Mouse (Mus musculus) T-cell, adult 2 months (primary cell): Measurements from ENCODE around the gene Rps6kb1.
A peak's percentile ranks its signal among the peaks of the same experiment; 100 is the strongest.

ENCODE experiments used
- DNase-seq: peaks from one replicate; pipeline ENCODE4 v3.0.0; 2022; ENCODE audit warnings: low spot score

The Rps6kb1 gene

DNA sequence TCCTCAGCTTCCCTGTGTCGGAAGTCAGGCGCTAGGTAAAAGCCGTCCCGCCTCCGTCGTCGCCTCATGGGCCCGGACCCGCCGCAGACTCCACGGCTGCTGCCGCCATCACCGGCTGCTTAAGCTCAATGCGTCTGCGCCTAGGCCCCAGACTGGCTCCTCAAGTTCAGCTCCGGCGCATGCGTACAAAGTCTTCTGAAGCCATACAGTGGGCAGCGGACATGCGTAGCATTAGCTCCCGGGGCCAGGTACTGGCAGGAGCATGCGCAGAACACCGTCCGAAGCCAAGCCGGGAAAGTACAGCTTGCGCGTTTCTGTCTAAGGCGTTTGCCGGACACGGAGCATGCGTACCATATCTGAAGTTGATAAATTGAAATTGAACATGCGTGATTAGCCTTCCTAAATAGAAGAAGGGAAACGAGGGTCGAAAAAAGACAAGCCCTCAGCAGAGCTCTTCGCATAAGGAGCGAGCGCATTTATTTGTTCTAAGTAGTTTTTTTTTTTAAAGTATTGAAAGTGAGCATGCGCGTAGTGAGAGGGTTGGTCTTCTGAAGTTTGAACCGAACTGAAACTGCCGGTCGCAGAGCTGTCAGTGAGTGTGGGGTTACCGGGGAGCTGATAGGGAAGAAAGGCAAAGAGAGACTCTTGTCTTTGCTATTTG is at the start of gene Rps6kb1, which contains the start of gene Tubd1:
Gene Rps6kb1 (minus strand): TSS at position 167 of the 661 bp plus-strand sequence.
Gene Tubd1 (plus strand): TSS at position 353 of the 661 bp plus-strand sequence.
- DNase-seq: peak; percentile 99

DNA sequence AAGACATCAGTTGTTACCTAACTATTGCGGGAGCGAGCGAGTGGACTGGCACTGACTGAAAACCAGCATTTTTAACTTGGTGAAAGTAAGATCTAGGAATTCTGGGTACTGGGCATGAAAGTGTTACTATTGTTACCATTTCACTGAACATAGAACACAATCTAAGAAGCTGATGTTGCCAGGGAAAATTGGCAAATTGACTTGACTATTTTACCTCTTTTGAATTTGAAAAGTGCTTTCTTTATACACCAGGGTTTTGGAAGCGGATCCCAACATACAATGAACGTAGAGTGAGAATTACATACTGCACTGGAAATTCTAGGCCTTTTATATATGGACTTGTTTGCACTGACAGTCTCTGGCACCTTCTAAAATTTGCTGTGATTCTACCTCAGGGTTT is 48.8 kb upstream of the Rps6kb1 start:
- DNase-seq: no peak

DNA sequence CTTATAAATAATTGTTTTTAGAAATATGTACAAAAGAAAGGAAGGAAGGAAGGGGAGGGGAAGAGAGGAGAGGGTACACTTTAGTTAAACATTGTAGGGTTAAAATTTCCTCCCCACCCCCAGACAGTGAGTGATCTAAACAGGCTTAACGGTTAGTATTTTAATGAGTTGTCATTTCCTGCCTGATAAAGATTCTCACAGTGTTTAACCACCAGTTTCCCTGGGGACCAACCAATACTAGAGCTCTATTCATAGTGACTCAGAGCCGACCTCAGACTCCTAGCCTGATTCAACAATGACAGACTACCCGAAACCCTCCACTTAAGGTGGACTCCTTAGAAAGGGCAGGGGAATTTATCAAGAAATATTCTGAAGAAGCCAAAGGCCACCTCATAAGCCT is 48.4 kb upstream of the Rps6kb1 start:
- DNase-seq: peak; percentile 43

DNA sequence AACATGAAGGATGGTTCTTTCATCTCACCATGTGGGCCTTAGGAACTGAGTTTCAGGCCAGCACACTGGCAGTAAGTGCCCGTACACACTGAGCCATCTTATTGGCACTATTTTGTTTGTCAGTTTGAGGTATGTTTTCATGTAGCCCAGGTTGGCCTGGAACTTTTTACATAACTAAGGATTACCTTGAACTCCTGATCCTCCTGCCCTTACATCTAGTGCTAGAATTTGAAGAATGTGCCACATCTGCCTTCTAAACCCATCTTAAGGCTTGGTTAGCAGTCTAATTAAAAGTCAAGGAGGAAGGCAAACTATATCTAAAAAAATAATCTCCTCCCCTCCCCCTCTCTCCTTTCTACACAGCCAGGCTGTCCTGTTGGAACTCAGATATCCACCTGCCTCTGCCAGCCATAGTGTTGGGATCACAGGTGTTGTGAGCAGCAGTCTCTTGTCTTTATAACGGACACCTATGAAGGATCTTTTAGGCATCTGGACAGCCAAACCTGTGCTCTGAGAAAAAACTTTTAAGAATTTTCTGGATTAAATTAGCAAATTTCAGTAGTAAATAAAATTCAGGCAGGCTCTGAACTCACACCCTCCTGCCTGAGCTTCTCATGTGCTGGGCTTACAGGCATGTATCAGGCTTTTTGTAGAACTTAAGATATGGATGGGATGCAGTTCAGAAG is 47.5 kb upstream of the Rps6kb1 start:
- no peak for DNase-seq

DNA sequence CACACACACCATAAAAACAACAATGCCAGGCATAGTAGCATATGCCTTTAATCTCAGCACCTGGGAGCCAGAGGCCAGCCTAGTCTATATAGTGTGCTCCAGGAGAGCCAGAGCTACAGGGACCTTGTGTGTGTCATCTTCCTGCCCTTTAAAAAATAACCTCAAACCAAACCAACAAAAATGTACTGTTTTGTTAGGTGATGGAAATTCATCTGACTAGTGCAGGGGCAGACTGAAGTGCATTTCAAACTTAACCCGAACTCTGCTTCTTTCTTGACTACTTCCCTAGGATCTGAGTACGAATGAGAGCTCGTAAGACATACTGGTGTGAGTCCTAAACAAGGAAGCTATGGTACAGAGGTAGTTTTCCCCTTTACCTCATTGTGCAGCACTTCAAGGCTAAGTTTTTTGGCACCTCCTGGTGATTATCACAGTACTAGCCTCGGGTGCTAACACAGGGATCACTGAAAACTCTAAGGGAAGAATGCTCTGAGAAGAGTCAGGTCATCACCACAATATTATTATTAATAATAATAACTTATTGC is 46.8 kb upstream of the Rps6kb1 start:
- DNase-seq: no peak

DNA sequence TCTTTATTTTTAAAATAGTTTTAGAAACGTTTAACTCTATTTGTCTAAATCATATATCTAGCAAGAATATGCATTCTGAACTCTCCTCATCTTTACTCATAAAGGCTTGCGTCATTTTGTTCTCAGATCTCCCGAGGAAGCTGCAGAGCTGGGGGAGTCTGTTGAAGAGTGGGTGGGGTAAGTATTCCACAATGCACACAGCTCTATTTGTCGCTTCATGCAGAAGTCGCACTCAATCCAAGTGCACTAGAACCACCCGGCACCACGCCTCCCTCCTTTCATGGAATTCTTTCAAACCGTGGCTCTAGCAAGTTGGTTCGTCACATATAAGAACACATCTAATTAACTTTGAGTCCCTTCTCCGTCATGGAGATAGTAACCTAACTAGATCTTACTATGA is 46.0 kb upstream of the Rps6kb1 start:
- no peak for DNase-seq

DNA sequence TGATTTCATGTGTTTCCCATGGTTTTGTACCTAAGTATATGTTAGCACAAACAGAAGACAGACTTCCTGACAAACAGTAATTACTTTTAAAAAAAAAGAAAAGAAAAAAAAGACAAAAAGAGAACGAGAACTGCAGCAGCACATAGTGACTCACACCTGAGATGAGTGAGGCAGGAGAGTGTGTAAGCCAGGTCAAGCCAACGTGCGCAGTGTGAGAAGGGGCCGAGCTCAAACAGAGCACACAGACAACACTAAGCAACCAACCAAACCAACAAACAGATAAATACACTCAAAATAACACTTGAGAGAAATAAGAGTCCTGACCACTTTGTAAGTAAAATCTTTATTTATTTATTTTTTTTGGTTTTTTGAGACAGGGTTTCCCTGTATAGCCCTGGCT is 45.5 kb upstream of the Rps6kb1 start:
- DNase-seq: no peak

DNA sequence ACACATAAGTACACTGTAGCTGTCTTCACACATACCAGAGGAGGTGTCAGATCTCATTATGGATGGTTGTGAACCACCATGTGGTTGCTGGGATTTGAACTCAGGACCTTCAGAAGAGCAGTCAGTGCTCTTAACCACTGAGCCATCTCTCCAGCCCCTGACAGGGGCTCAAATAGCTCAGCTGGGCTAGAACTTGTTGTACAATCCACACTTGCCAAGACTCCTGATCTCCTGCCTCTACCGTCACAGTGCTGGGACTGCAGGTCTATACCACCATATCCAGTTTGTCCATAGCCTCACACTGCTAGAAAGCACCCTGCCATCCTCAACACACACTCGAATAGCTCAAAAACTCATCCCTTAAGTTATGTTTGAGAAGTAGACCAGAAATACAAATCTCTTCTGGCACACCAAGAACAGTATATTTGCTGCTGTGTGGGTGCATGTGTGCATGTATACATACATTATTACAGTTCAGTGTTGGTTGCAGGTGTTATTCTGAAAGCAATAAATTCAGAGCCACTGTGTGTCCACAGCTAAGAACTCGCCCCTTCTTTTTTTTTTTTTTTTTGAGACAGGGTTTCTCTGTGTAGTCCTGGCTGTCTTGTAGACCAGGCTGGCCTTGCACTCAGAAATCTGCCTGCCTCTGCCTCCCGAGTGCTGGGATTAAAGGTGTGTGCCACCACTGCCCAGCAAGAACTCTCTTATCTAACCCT is 44.1 kb upstream of the Rps6kb1 start:
- no peak for DNase-seq

DNA sequence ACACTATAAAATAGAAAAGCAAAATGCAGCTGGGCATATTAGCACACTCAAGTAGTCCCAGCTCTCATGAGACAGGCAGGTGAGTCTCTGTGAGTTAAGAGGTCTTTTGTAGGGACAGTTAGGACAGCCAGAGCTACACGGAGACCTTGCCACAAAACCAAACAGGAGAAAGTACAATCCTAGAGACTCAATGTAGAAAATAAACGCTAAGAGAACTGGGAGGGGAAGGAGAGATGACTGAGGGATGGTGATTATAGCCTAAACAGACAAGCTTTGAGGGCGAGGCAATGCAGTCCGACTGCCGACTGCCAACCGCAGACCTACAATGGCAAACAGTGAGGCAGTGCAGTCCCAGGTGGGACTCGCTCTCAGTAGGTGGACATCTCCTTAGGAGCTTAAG is 43.2 kb upstream of the Rps6kb1 start:
- DNase-seq: no peak

DNA sequence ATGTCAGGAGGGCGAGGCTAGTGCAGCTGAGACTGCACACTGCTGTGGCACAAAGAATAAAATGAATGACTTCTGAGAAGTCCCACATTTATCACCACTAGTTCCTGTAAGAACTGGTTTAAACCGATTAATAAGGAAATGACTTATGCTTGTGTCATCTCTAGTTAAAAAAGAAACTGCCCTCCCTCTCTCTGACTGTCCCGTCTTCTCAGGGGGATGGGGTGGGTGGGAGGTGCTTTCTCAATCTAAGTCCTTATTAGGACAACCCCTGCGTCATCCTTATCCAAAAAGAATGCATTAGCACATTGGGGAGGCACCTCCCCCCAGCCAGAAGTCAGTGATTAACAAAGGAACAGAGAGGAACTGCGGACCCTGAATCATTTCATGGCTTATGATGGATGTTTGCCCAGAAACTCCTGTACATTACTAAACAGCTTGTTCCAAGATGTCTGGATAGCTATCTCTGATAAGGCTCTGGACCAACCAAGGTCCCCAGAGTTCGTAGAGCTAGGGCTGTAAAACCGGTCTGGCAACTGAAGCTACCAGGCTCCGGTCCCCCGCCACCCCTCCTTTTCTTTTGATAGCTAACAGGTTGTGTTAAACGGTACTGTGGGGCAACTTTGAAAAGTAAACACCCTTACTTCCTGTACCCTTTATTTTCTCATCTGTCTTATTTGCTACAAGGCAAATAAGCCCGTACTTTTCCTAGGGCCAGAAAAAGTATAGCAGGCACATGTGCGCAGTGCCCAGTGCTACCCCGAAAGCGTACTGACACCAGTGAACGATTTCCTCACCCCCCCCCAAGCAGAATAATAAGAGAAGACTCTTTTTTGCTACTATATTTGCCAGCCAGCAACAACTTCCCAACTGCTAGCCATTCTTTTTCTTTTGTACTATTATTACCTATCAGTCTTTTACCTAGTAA is 42.5 kb upstream of the Rps6kb1 start:
- DNase-seq: peak; percentile 70

DNA sequence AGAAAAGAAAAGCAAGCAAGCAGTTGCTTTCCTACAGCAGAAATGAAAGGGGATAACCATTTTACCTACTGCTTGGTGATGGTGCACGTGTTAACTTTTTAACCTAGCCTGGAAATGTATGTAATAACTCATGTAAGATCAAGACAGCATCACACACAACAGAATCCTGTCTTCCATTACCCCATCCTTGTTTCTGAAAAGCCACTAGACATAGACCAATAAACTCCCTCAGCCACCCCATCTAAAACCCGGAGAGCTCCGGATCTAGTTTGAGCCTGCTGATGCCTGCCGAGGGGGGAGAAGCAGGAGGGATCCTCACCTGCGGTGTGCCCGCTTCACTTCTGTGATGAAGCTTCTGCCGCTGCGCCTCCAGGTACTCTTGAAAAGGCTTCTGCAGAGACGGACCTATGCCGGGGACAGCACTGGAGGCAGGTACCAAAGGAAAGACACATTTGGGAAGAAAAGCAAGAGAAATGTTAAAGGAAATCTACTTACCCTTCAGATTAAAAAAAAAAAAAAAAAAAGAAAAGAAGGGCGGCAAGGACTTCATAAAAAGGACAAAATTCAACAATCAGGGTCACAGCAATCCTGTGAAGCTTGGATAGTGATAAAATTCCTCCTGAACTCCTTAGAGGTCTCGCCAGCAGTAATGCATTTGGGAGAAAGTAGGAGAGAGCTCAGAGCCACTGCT is 41.7 kb upstream of the Rps6kb1 start:
- DNase-seq: peak; percentile 72

DNA sequence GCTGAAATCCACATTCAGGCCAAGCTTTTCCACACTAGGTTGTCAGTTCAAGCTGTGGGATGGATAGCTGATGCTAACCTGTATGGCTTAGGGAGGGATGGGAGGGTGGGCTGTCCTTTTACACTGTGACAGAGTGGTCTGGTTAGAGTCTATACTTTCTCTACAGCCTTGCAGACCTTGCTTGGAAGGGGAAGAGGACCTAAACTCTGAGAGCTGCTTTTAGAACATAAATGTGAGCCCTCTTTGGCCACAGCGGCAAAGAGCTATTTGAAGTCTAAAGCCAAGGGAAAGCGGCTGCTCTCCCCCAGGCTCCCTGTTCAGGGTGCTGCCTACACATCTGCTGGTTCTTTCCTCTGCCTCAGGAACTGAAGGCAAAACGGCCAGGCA is 41.0 kb upstream of the Rps6kb1 start:
- no peak for DNase-seq

DNA sequence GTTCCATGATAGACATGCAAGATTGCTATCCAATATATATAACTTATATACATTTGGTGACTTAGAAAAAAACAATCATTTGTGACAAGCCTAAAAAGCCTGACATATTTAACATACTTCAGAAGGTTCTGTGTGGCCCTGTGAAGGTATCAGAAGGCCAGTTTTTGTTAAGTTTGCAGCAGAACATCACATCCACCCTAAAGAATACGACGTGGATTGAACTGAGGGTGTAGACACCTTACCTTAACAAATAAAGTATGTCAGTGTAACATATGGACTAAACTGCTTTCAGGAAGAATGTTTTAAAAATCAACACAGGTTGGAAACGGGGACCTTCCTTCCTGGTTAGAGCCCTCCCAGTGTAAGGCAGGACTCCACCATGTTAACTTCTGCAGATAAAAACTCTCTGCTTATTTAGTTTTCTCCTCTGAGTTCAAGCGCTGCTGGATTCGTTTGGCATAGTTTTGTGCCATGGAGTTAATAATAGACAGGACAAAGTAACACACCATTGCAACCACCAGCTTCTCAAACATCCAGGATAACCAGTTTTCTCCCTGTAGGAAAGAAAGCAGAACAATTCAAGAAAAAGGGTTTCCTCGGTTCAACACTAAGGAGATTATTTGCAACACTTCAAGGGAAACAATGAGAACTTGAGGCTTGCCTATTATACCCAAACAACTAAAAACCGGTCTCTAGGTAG is 40.4 kb upstream of the Rps6kb1 start:
- no peak for DNase-seq

DNA sequence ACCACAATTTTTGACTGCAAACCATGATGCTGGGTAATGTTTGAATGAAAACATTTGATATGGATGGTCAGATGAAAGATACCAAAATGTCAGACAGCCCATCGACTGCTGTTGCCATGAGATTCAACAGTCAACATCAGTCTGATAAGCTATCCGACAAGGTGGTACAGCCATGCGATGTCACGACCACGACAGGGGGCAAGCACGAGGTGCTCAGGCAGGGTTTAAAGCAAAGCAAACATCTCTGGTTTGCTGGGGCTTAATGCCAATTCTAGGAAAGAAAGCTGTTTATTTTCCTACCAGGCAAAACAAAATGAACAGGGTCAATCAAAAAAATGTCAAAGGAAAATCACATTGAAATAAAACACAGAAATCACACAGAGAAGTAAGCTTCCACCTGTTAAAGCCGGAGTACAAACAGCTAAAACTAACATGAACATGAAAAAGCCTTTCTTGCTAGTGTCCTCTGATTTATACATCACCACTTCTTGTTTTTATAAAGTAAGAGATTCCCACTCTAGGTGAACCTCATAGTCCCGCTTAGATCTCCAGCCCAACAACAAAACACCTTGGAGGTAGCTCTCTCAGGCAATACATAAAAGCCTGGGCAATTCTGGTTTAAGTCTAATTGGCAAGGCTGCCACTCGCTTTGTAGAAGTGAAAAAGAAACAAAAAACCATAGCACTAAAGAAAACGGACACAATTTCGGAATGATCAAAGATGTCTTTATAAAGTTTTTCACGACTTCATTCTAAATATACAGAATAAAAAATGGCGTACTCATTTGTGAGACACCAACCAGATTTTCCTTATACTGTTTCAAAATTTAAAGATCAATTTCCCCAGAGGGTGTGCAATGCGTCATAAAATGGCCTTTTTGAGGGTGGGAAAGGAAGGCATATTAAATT is 39.6 kb upstream of the Rps6kb1 start:
- DNase-seq: no peak

DNA sequence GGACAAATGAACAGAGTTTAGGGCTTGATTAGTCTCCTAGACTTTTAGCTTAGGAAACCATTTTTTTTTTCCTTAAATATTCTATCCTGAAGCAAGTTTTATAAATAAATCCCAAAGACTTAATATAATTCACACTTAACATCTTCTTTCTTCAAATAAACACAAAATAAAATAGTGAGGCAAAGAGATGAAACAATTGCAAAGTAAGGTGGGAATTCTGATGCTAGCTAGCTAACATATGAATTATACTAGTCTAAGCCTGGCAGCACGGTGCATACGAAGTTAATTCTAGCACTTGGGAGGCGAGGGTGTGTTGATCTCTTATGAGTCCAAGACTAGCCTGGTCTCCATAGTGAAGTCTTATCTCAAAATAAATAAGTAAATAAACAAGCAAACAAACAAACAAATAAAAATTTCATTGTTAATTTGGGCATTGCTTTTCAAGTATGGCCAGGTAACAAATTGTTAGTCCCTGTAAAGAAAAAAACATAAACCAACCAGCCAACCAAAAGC is 38.8 kb upstream of the Rps6kb1 start:
- DNase-seq: no peak

DNA sequence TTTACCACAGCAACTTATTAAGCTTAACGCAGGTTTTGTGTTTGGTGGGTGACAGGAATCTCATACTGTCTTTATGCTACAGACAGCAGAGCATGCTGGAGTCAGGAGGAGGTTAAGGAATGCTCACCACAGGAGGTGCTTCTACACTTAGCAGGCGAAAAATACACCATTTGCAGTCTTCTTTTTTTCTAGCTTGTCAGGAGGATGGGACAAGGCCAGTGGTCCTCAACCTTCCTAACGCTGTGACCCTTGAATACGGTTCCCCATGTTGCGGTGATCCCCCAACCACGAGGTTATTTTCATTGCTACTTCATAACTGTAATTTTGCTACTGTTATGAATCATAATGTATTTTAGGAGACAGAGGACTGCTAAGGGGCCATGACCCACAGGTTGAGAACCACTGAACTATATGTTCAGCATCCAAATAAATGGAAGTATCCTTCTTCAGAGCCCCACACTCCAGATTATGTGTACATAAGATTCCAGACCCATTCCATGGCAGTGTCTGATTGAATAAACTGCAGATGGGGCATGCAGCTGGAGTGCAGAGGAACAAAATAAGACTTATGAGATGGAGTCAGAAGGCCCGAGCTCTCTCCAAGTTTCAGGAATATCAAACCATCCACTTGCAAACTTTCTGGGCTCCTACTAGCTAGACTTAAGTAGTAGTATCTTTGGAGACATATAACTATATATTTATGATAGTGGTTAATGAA is 38.1 kb upstream of the Rps6kb1 start:
- no peak for DNase-seq

DNA sequence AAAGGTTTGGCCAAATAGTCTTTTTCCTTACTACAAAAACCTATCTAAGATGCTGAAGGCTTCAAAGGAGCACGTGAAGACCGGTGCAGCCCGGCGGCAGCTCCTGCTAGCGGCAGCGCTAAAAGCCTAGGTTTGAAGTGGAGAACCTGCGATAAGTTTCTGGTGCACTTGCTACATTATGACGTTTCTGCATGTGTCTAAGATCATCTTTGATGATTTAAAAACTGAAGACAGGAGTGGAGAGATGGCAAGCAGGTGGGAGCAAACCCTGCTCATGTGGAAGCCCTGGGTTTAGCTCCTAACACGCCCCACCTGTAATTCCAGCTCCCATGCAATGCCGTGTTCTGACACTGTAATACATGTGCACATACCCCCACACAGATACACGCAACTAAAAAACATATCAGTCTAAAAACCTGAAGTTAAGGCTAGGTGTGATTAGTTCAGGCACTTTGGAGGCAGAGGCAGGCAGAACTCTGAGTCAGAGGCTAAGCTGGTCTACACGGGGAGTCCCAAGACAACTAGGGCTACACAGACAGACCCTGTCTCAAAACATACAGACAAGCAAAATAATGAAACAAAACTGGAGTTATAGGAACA is 37.4 kb upstream of the Rps6kb1 start:
- DNase-seq: peak; percentile 52

DNA sequence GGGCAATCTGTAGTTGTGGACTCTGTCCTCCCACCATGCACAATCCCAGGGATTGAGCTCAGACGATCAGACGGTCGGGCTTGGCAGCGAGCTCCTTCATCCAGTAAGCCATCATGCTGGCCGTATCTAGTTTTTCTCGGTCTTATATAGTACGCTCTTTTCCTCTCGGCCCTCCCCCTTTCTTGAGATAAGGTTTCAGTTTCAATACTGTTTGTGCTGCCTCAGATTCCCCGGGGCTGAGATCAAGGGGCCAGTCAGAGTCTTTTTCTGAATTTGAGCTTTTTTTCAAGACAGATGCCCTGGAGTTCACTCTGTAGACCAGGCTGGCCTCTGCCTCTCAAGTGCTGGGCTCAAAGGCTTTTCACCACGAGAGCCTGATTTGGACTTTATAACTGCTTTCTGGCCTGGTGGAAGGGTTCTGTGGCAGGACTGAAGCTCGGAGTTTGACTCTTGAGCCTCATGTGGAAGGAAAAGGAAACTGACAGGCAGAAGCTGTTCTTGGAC is 36.7 kb upstream of the Rps6kb1 start:
- peak; percentile 73 for DNase-seq
